Mouse (Mus musculus) cerebellum, adult 11 months (tissue): ENCODE measurements around the gene Iqcn.
A peak's percentile ranks its signal among the peaks of the same experiment; 100 is the strongest.

Source experiments
- DNase-seq: peaks from one replicate; pipeline ENCODE4 v3.0.0; 2022

Iqcn gene

GRCm38 (mm10) chr8:70757523-70758307, 54.5 kb downstream of the Iqcn start:
- DNase-seq: peak; percentile 37

GRCm38 (mm10) chr8:70758308-70758615, 55.0 kb downstream of the Iqcn start:
- DNase-seq: peak; percentile 30

- DNase-seq: peak; percentile 52
Measured at GRCm38 (mm10) chr8:70758616-70759561, 55.6 kb downstream of the Iqcn start.

GRCm38 (mm10) chr8:70760350-70760749, 57.1 kb downstream of the Iqcn start:
- DNase-seq: no peak

- peak; percentile 95 for DNase-seq
Measured at GRCm38 (mm10) chr8:70760775-70761406, 57.6 kb downstream of the Iqcn start, which contains the start of gene Mpv17l2. Mpv17l2 (minus strand) TSS chr8:70760946.

- peak; percentile 23 for DNase-seq
Measured at GRCm38 (mm10) chr8:70762118-70762517, 58.9 kb downstream of the Iqcn start.

- DNase-seq: peak; percentile 60
Measured at GRCm38 (mm10) chr8:70763354-70763753, 60.1 kb downstream of the Iqcn start.

GRCm38 (mm10) chr8:70764026-70764425, 60.8 kb downstream of the Iqcn start:
- no peak for DNase-seq

GRCm38 (mm10) chr8:70764676-70765075, 61.4 kb downstream of the Iqcn start:
- no peak for DNase-seq

- no peak for DNase-seq
Measured at GRCm38 (mm10) chr8:70765329-70765728, 62.1 kb downstream of the Iqcn start.

GRCm38 (mm10) chr8:70765838-70766570, 62.7 kb downstream of the Iqcn start:
- no peak for DNase-seq

- peak; percentile 61 for DNase-seq
Measured at GRCm38 (mm10) chr8:70766571-70767440, 63.5 kb downstream of the Iqcn start.
